In the genomic region with DNA sequence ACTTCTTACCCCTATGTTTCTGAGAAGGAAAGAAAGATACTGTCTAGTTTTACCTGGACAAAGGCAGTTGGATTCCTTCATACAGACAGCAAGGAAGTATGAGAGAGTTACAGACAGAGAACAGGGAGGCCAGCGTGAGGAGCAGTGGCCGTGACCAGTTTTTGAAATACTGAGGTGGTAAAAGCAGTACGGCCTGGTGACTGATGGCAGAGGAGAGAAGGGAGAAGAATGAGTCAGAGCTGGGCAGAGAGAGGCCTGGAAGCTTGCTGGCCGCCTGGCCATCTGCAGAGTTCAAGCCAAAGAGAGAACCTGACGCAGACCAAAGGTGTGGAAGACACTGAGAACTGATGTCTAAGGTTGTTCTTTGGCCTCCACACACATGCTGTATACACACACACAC, we compare ENCODE assay signal across 21 mouse cellular contexts.
DNase-seq lines count a peak whose midpoint lies in the region; ATAC-seq and TF ChIP-seq lines count a peak whose summit lies in the region.
"Had no signal": no experiment of that assay in that cellular context is flagged by ENCODE, and none has a peak within 500 bp of the region (broad histone marks: within the 10 kb centered on the region; RNA-seq: fewer than 3 reads in every experiment).

No protein-coding gene starts in this region.

- no peaks in the 10 kb centered on the region for H3K27me3 ChIP-seq in stomach, postnatal 0 days (ENCODE audit: control insufficient read depth, insufficient read depth, low read length)
- H3K27me3 ChIP-seq in midbrain, embryonic 16.5 days (ENCODE audit: control insufficient read depth, insufficient read depth, low read depth, low read length): no peaks in the 10 kb centered on the region
- H3K27me3 ChIP-seq: forebrain, embryonic 13.5 days; hindbrain, embryonic 12.5 days had no signal

- WGBS in stomach, postnatal 0 days: 89% methylated on average over 5 of the region's 5 CpGs
- 90% methylated on average over 5 of the region's 5 CpGs for WGBS in midbrain, embryonic 16.5 days

- no peak overlapping the region for H3K9ac ChIP-seq in stomach, postnatal 0 days (ENCODE audit: low read length)
- H3K9ac ChIP-seq in midbrain, embryonic 16.5 days (ENCODE audit: low read depth, low read length): no peak overlapping the region
- H3K9ac ChIP-seq: forebrain, embryonic 13.5 days; forebrain, postnatal 0 days; hindbrain, embryonic 12.5 days had no signal

- peak overlapping the region; percentile 31; the same call in 1 of the 2 replicates for H3K27ac ChIP-seq in stomach, postnatal 0 days (replicated peaks)
- no peak overlapping the region for H3K27ac ChIP-seq in midbrain, embryonic 16.5 days (ENCODE audit: low read length)
- H3K27ac ChIP-seq: embryonic facial prominence, embryonic 10.5 days; forebrain, embryonic 13.5 days; hindbrain, embryonic 12.5 days had no signal

- no peak for TF ChIP-seq EP300 in stomach, postnatal 0 days (optimal IDR thresholded peaks at IDR 0.05)

- TF ChIP-seq CTCF in stomach, postnatal 0 days (IDR thresholded peaks at IDR 0.05; ENCODE audit: low read depth): no peak

- H3K9me3 ChIP-seq in stomach, postnatal 0 days (ENCODE audit: control insufficient read depth, low read length): no peaks in the 10 kb centered on the region
- H3K9me3 ChIP-seq in midbrain, embryonic 16.5 days (replicated peaks; ENCODE audit: control insufficient read depth, low read length, poor library complexity, severe bottlenecking): no peaks in the 10 kb centered on the region
- H3K9me3 ChIP-seq: embryonic facial prominence, embryonic 10.5 days; forebrain, embryonic 13.5 days; G1E; hindbrain, embryonic 12.5 days had no signal

- no peak overlapping the region for H3K4me3 ChIP-seq in stomach, postnatal 0 days (ENCODE audit: low read depth, low read length)
- no peak overlapping the region for H3K4me3 ChIP-seq in midbrain, embryonic 16.5 days (ENCODE audit: low read depth, low read length)
- H3K4me3 ChIP-seq: embryonic facial prominence, embryonic 10.5 days; forebrain, embryonic 13.5 days; hindbrain, embryonic 12.5 days had no signal

- no peaks in the 10 kb centered on the region for H3K4me1 ChIP-seq in stomach, postnatal 0 days (replicated peaks; ENCODE audit: control insufficient read depth, insufficient read depth)
- peaks cover 6% of the 10 kb centered on the region for H3K4me1 ChIP-seq in midbrain, embryonic 16.5 days (ENCODE audit: control insufficient read depth, insufficient read depth, low read length)

- H3K4me2 ChIP-seq in stomach, postnatal 0 days (replicated peaks; ENCODE audit: low read depth): no peak overlapping the region
- no peak overlapping the region for H3K4me2 ChIP-seq in midbrain, embryonic 16.5 days (ENCODE audit: low read length)
- H3K4me2 ChIP-seq: forebrain, embryonic 13.5 days; hindbrain, embryonic 12.5 days had no signal

- ATAC-seq in stomach, postnatal 0 days (ENCODE audit: low FRiP score, low TSS enrichment): no peak
- no peak for ATAC-seq in midbrain, embryonic 16.5 days
- ATAC-seq: CD4-positive, CD25-positive, alpha-beta regulatory T cell, adult 4 months; forebrain, embryonic 13.5 days; forebrain, postnatal 0 days; hindbrain, embryonic 16.5 days; inflammation-experienced regulatory T-cells, adult 6 months; intestine, postnatal 0 days had no signal

- DNase-seq in adrenal gland, adult 8-10 months: peak; percentile 47
- DNase-seq in adrenal gland, postnatal 10 days: no peak
- peak; percentile 43 for DNase-seq in 3134 (ENCODE audit: extremely low read depth, insufficient read length, low spot score)
- peak; percentile 30 for DNase-seq in NIH3T3 (ENCODE audit: low read depth)
- DNase-seq in stomach, postnatal 0 days (ENCODE audit: low spot score): no peak
- DNase-seq: B cell, adult 2 months; cerebellum, adult 18-20 months; cerebellum, adult 9-11 months; forebrain, postnatal 0 days; gastrocnemius, postnatal 14 days; heart, postnatal 10 days; heart, postnatal 4 days had no signal

- H3K36me3 ChIP-seq in stomach, postnatal 0 days (ENCODE audit: control insufficient read depth, insufficient read depth, low read length): no peaks in the 10 kb centered on the region
- H3K36me3 ChIP-seq in midbrain, embryonic 16.5 days (ENCODE audit: control insufficient read depth, insufficient read depth, low read length): no peaks in the 10 kb centered on the region
- H3K36me3 ChIP-seq: embryonic facial prominence, embryonic 10.5 days; G1E; hindbrain, embryonic 12.5 days had no signal

Comparison
In these comparisons a context has a peak if more than half of its experiments do, and no peak if none do; other contexts are left out.
1. DNase-seq: peak in adrenal gland, adult 8-10 months (single experiment), 3134 (single experiment) and NIH3T3 (single experiment); none in adrenal gland, postnatal 10 days (single experiment) and stomach, postnatal 0 days (single experiment).